Mouse (Mus musculus) stomach, embryonic 16.5 days (tissue): ENCODE data around the gene Csde1. TPM values are rescaled to one million over a fixed set of nuclear protein-coding genes. Genes with fewer than 3 reads are reported as not detected.
A peak's percentile ranks its signal among the peaks of the same experiment; 100 is the strongest.

Source experiments
- ATAC-seq: fragments of 200-750 bp; cut with Nextera tagmentation; 2 replicates; pipeline ENCODE4 v1.8.0; 2017; ENCODE audit warnings: moderate number of reproducible peaks, moderate TSS enrichment; ENCODE audit not compliant: insufficient read depth, low FRiP score
- H3K27ac ChIP-seq: fragments of 300-500 bp; sonication (generic); 2 replicates; pipeline ENCODE4 v1.5.1; 2014; ENCODE audit warnings: low read length
- H3K27me3 ChIP-seq: fragments of 300-500 bp; sonication (generic); 2 replicates; pipeline ENCODE4 v1.6.1; 2014; ENCODE audit warnings: low read length, control low read depth, mixed read lengths; ENCODE audit not compliant: control insufficient read depth, insufficient read depth
- H3K36me3 ChIP-seq: fragments of 300-500 bp; sonication (generic); 2 replicates; pipeline ENCODE4 v1.6.1; 2014; ENCODE audit warnings: low read length; ENCODE audit not compliant: control insufficient read depth, insufficient read depth
- H3K4me1 ChIP-seq: fragments of 300-500 bp; sonication (generic); 2 replicates; pipeline ENCODE4 v1.6.1; 2014; ENCODE audit warnings: low read length, control low read depth, mixed read lengths; ENCODE audit not compliant: control insufficient read depth, insufficient read depth
- H3K4me2 ChIP-seq: fragments of 300-500 bp; sonication (generic); 2 replicates; pipeline ENCODE4 v1.6.1; 2014; ENCODE audit warnings: low read depth, low read length, mixed read lengths
- H3K4me3 ChIP-seq: fragments of 300-500 bp; sonication (generic); replicated peaks from 2 replicates; pipeline ENCODE4 v1.5.1; 2014; ENCODE audit warnings: mild to moderate bottlenecking, low read length
- H3K9ac ChIP-seq: fragments of 300-500 bp; sonication (generic); 2 replicates; pipeline ENCODE4 v1.6.1; 2014; ENCODE audit warnings: low read length
- H3K9me3 ChIP-seq: fragments of 300-500 bp; sonication (generic); replicated peaks from 2 replicates; pipeline ENCODE4 v1.6.1; 2016; ENCODE audit warnings: low read length, control low read depth; ENCODE audit not compliant: control insufficient read depth
- WGBS: fragments of 180-500 bp; shearing (Covaris S2); extraction: QIAGEN DNeasy Blood & Tissue Kit; methylation state at CpG from one replicate; pipeline ENCODE4 v1.1.7; 2014; 5-methylcytosine and 5-hydroxymethylcytosine counted together
- polyA plus RNA-seq: library from polyadenylated mRNA; unstranded; fragments of >200 nt; fragmentation: Nextera tagmentation; extraction: Ambion mirVana; gene quantifications from 2 replicates; pipeline ENCODE4 v1.2.1, GENCODE M21; 2015

The Csde1 gene
- polyA plus RNA-seq, 1 experiment from 2014 or later: 312 TPM

DNA sequence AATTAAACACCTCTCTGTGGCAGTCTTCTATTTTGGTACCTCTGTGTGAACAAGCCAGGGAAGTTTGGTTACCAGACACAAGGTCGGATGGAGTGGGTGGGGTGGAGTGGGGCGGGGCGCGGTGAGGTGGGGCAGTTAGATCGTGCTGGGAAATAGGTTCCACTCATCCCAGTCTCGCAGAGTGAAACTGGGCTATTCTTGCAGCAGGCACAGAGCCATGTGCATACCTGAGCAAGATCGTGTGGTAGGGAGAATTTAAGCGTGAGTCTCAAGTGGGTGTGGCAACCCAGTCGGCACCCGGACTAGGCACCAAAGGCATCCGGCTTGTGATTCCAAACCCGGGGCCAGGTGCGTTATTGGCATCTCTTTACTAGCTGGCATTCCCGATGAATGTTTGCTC, 81.7 kb downstream of the Csde1 start:
- H3K4me2 ChIP-seq: peak overlapping the region; percentile 99
- no peaks in the 10 kb centered on the region for H3K36me3 ChIP-seq
- no peaks in the 10 kb centered on the region for H3K27me3 ChIP-seq
- H3K4me1 ChIP-seq: peaks cover 4% of the 10 kb centered on the region
- no peak; the same call in 1 of the 2 replicates for ATAC-seq
- H3K4me3 ChIP-seq: peak overlapping the region; percentile 87
- WGBS: under 1% methylated on average over 14 of the region's 14 CpGs
- H3K9ac ChIP-seq: peak overlapping the region; percentile 89
- peak overlapping the region; percentile 90 for H3K27ac ChIP-seq
- H3K9me3 ChIP-seq: no peaks in the 10 kb centered on the region

DNA sequence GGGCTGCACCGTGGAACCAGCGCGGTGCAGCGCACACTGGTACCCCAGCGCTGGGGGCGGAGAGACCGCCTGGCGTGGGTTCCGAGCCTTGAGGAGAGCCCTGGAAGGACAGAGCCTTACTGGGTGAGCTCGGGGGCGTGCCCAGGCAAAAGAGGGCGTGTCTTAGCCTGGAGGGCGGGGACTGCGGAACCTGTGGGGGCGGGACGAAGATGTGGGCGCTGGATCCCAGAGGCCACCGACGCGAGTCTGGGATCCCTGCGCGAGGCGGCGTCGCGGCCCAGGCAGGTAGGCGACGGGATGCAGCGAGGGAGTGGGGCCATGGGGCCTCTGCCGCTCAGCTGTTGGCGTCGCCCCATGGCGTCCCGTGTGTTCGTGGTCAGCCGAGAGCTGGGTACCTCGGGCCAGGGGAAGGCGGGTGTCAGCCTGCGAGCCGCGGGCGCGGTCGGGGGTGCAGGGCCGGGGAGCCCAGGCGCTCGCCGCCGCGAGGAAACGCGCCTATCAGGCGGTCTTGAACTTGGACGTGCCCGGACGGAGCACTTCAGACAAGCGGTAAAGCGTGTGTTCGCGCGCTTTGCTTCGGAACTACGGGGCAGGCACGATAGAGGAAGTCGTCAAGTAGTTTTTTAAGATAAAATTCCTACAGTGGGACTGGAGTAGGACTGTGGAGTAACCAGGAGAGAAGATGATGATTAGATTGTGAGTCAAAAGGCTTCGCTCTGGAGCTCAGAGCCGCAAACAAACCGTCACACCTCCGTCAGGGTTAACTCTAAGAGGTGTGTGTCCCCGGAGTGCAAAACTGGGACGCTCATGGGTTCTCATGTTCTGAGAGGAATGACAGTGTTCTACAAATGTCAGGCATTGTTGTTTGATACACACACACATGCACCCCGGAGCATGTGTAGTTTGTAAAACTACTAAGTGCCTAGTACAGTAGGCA, 82.5 kb downstream of the Csde1 start, which contains the start of gene Dennd2c:
Gene Dennd2c, plus strand, starts transcription at position 151 of the 937 bp plus-strand sequence.
- WGBS: under 1% methylated on average over 72 of the region's 72 CpGs
- H3K27ac ChIP-seq: peak within 1 kb of the TSS; percentile 90

More for the DNA sequence above, 82.5 kb downstream of the Csde1 start, which contains the start of gene Dennd2c:
- Histone ChIP-seq H3K9ac (peak within 1 kb of the TSS; percentile 89), H3K9me3 (no peaks in the 10 kb centered on the region), H3K4me1 (peaks cover 4% of the 10 kb centered on the region), H3K4me3 (peak within 1 kb of the TSS; percentile 87), H3K27me3 (no peaks in the 10 kb centered on the region), H3K36me3 (no peaks in the 10 kb centered on the region), H3K4me2 (peak within 1 kb of the TSS; percentile 99)
- ATAC-seq: peak; percentile 97

Other genes with a start within 250 kb of the Csde1 start
- 0.09 and 0.16 TPM in 2 replicates for gene Tshb, start 237.7 kb upstream of the Csde1 start, polyA plus RNA-seq
- gene Sycp1, start 84.3 kb upstream of the Csde1 start, polyA plus RNA-seq: not detected in 2 replicates
- 0.10 TPM in 2 replicates for gene Nr1h5, start 56.3 kb upstream of the Csde1 start, polyA plus RNA-seq
- gene Sike1, start 24.7 kb upstream of the Csde1 start, polyA plus RNA-seq: 43.3 and 56.9 TPM in 2 replicates
- 86.3 and 86.9 TPM in 2 replicates for gene Nras, start 37.9 kb downstream of the Csde1 start, polyA plus RNA-seq
- gene Ampd1, start 53.6 kb downstream of the Csde1 start, polyA plus RNA-seq: 0.27 and 8.9 TPM in 2 replicates
- gene Dennd2c, start 82.2 kb downstream of the Csde1 start, polyA plus RNA-seq: 9.9 and 11.0 TPM in 2 replicates
- gene Bcas2, start 151.2 kb downstream of the Csde1 start, polyA plus RNA-seq: 177 and 186 TPM in 2 replicates